Mouse (Mus musculus): ENCODE data around the gene Rgs7. TPM values are rescaled to one million over a fixed set of nuclear protein-coding genes. Genes with fewer than 3 reads are reported as not detected.

Rgs7 gene
- total and polyA plus RNA-seq, 3 experiments: not detected

GRCm38 (mm10) chr1:175255224-175255623 is 237.1 kb downstream of the Rgs7 start:
- DNase-seq (ENCODE audit: low read depth, low spot score): no peak
- Histone ChIP-seq H3K27me3 (ENCODE audit: control insufficient read depth in 1 of 2, insufficient read depth in 2 of 2, low read length in 2 of 2) (no peaks in the 10 kb centered on the region), H3K9ac (ENCODE audit: control insufficient read depth, low read depth, low read length, poor library complexity, severe bottlenecking) (no peak overlapping the region), H3K27ac (ENCODE audit: control insufficient read depth, low read depth, low read length) (no peak overlapping the region), H3K79me2 (ENCODE audit: control insufficient read depth, insufficient read depth, low read length, poor library complexity) (no peaks in the 10 kb centered on the region), H3K36me3 (ENCODE audit: control insufficient read depth in 1 of 2, insufficient read depth in 2 of 2, low read length in 2 of 2) (no peaks in the 10 kb centered on the region), H3K9me3 (replicated peaks; ENCODE audit: insufficient read depth, low read length) (no peaks in the 10 kb centered on the region), H3K4me3 (ENCODE audit: control insufficient read depth in 1 of 2, insufficient read depth in 1 of 2, low read depth in 2 of 2, low read length in 2 of 2) (no peak overlapping the region), H3K4me1 (ENCODE audit: control insufficient read depth in 1 of 2, insufficient read depth in 2 of 2, low read length in 2 of 2) (no peaks in the 10 kb centered on the region)
- TF ChIP-seq MYB (IDR thresholded peaks at IDR 0.05; ENCODE audit: low read depth, low read length) (no peak), TBP (IDR thresholded peaks at IDR 0.05; ENCODE audit: low read depth, low read length) (no peak), EP300 (IDR thresholded peaks at IDR 0.05; ENCODE audit: low read depth in 1 of 2, low read length in 2 of 2) (no peak), MAZ (IDR thresholded peaks at IDR 0.05; ENCODE audit: low read depth, low read length) (no peak), KAT2A (conservative IDR thresholded peaks at IDR 0.05; ENCODE audit: low read depth, low read length) (no peak), RAD21 (IDR thresholded peaks at IDR 0.05; ENCODE audit: low read depth, low read length) (no peak), ZC3H11A (IDR thresholded peaks at IDR 0.05; ENCODE audit: low read depth, low read length) (no peak), UBTF (IDR thresholded peaks at IDR 0.05; ENCODE audit: borderline replicate concordance, insufficient read depth, low read depth, low read length) (no peak), ELF1 (IDR thresholded peaks at IDR 0.05; ENCODE audit: low read depth, low read length) (no peak), MYC (IDR thresholded peaks at IDR 0.05; ENCODE audit: low read depth, low read length) (no peak), JUND (IDR thresholded peaks at IDR 0.05; ENCODE audit: low read depth, low read length) (no peak), MEF2A (IDR thresholded peaks at IDR 0.05; ENCODE audit: extremely low read depth, insufficient replicate concordance, low read depth, low read length, poor library complexity, severe bottlenecking) (no peak), ETS1 (IDR thresholded peaks at IDR 0.05; ENCODE audit: low read depth, low read length) (no peak), GABPA (IDR thresholded peaks at IDR 0.05; ENCODE audit: low read depth, low read length) (no peak), USF1 (IDR thresholded peaks at IDR 0.05; ENCODE audit: low read depth, low read length) (no peak), CHD1 (IDR thresholded peaks at IDR 0.05; ENCODE audit: low read depth, low read length) (no peak), USF2 (IDR thresholded peaks at IDR 0.05; ENCODE audit: borderline replicate concordance in 1 of 2, insufficient read depth in 1 of 2, low read depth in 1 of 2, low read length in 2 of 2) (no peak), GATA1 (IDR thresholded peaks at IDR 0.05; ENCODE audit: low read depth, low read length) (no peak), MAFK (IDR thresholded peaks at IDR 0.05; ENCODE audit: borderline replicate concordance, low read depth, low read length) (no peak)

- no peak overlapping the region for H3K4me3 ChIP-seq (ENCODE audit: control insufficient read depth in 1 of 2, insufficient read depth in 1 of 2, low read depth in 2 of 2, low read length in 2 of 2)
- TF ChIP-seq ZC3H11A (IDR thresholded peaks at IDR 0.05; ENCODE audit: low read depth, low read length): no peak
- TF ChIP-seq RAD21 (IDR thresholded peaks at IDR 0.05; ENCODE audit: low read depth, low read length): no peak
- no peak for TF ChIP-seq MAZ (IDR thresholded peaks at IDR 0.05; ENCODE audit: low read depth, low read length)
- no peak for TF ChIP-seq POLR2AphosphoS5 (IDR thresholded peaks at IDR 0.05; ENCODE audit: borderline replicate concordance, low read depth, low read length)
- TF ChIP-seq POLR2AphosphoS2 (IDR thresholded peaks at IDR 0.05; ENCODE audit: low read length): no peak
- no peak for TF ChIP-seq ELF1 (IDR thresholded peaks at IDR 0.05; ENCODE audit: low read depth, low read length)
- no peaks in the 10 kb centered on the region for H3K79me2 ChIP-seq (ENCODE audit: control insufficient read depth, insufficient read depth, low read length, poor library complexity)
- no peak overlapping the region for H3K27ac ChIP-seq (ENCODE audit: control insufficient read depth, low read depth, low read length)
- H3K27me3 ChIP-seq (ENCODE audit: control insufficient read depth in 1 of 2, insufficient read depth in 2 of 2, low read length in 2 of 2): no peaks in the 10 kb centered on the region
- no peaks in the 10 kb centered on the region for H3K4me1 ChIP-seq (ENCODE audit: control insufficient read depth in 1 of 2, insufficient read depth in 2 of 2, low read length in 2 of 2)
- DNase-seq (ENCODE audit: low read depth, low spot score): no peak
- no peak overlapping the region for H3K9ac ChIP-seq (ENCODE audit: control insufficient read depth, low read depth, low read length, poor library complexity, severe bottlenecking)
- no peaks in the 10 kb centered on the region for H3K9me3 ChIP-seq (replicated peaks; ENCODE audit: insufficient read depth, low read length)
- no peaks in the 10 kb centered on the region for H3K36me3 ChIP-seq (ENCODE audit: control insufficient read depth in 1 of 2, insufficient read depth in 2 of 2, low read length in 2 of 2)
Observed at GRCm38 (mm10) chr1:175254724-175255123, 237.6 kb downstream of the Rgs7 start.

Data from MEL (cell line).